Mouse (Mus musculus): Measurements from ENCODE around the gene Ube2o.

GRCm38 (mm10) chr11:116505573-116505972 lies 75.7 kb downstream of the Ube2o start:
- no peak for TF ChIP-seq CTCF (IDR thresholded peaks at IDR 0.05; ENCODE audit: control insufficient read depth, insufficient read depth, low read length)
- TF ChIP-seq POLR2A (IDR thresholded peaks at IDR 0.05; ENCODE audit: borderline replicate concordance, control insufficient read depth, low read depth, low read length) = no peak

All from bone marrow, adult 2 months (tissue).